Mouse (Mus musculus) stomach, postnatal 0 days (tissue): ENCODE data around the gene Med4. TPM values are rescaled to one million over a fixed set of nuclear protein-coding genes. Genes with fewer than 3 reads are reported as not detected.

ENCODE experiments used
- ATAC-seq: fragments of 200-750 bp; cut with Nextera tagmentation; 2 replicates; pipeline ENCODE4 v1.8.0; 2017; ENCODE audit not compliant: low FRiP score, low TSS enrichment
- DNase-seq: peaks from one replicate; pipeline ENCODE4 v3.0.0-alpha.2; 2016; ENCODE audit warnings: low spot score
- H3K27ac ChIP-seq: fragments of 300-500 bp; sonication (generic); replicated peaks from 2 replicates; pipeline ENCODE4 v1.5.1; 2014; ENCODE audit warnings: mild to moderate bottlenecking, control low read depth
- H3K27me3 ChIP-seq: fragments of 300-500 bp; sonication (generic); 2 replicates; pipeline ENCODE4 v1.6.1; 2014; ENCODE audit warnings: low read length; ENCODE audit not compliant: control insufficient read depth, insufficient read depth
- H3K36me3 ChIP-seq: fragments of 300-500 bp; sonication (generic); 2 replicates; pipeline ENCODE4 v1.6.1; 2014; ENCODE audit warnings: low read length, mixed read lengths; ENCODE audit not compliant: control insufficient read depth, insufficient read depth
- H3K4me1 ChIP-seq: fragments of 300-500 bp; sonication (generic); replicated peaks from 2 replicates; pipeline ENCODE4 v1.6.1; 2014; ENCODE audit warnings: antibody characterized with exemption; ENCODE audit not compliant: control insufficient read depth, insufficient read depth
- H3K4me2 ChIP-seq: fragments of 300-500 bp; sonication (generic); replicated peaks from 2 replicates; pipeline ENCODE4 v1.6.1; 2014; ENCODE audit warnings: low read depth, mild to moderate bottlenecking, control low read depth, moderate library complexity
- H3K4me3 ChIP-seq: fragments of 300-500 bp; sonication (generic); 2 replicates; pipeline ENCODE4 v1.5.1; 2014; ENCODE audit warnings: low read depth, low read length, control low read depth
- H3K9ac ChIP-seq: fragments of 300-500 bp; sonication (generic); 2 replicates; pipeline ENCODE4 v1.6.1; 2014; ENCODE audit warnings: mild to moderate bottlenecking, low read length, control low read depth, mixed read lengths
- H3K9me3 ChIP-seq: fragments of 300-500 bp; sonication (generic); 2 replicates; pipeline ENCODE4 v1.6.1; 2016; ENCODE audit warnings: low read length; ENCODE audit not compliant: control insufficient read depth
- CTCF ChIP-seq: IDR thresholded peaks from 2 replicates; pipeline ENCODE4 v1.5.1; 2016; ENCODE audit warnings: antibody characterized with exemption, low read depth, mild to moderate bottlenecking, moderate library complexity
- EP300 ChIP-seq: optimal IDR thresholded peaks from 2 replicates; pipeline ENCODE3; 2016; ENCODE audit warnings: antibody characterized with exemption
- WGBS: fragments of 180-500 bp; shearing (Covaris S2); extraction: QIAGEN DNeasy Blood & Tissue Kit; methylation state at CpG from one replicate; pipeline ENCODE4 v1.1.7; 2014; 5-methylcytosine and 5-hydroxymethylcytosine counted together
- polyA plus RNA-seq: library from polyadenylated mRNA; unstranded; fragments of >200 nt; fragmentation: Nextera tagmentation; extraction: Ambion mirVana; gene quantifications from 2 replicates; pipeline ENCODE4 v1.2.1, GENCODE M21; 2015

Gene Med4
- polyA plus RNA-seq, 1 experiment from 2014 or later, result 39.4 TPM

- no peaks in the 10 kb centered on the region for H3K27me3 ChIP-seq
- no peak for DNase-seq
These were observed 37.6 kb upstream of the Med4 start for GRCm38 (mm10) chr14:73472205-73472604.

GRCm38 (mm10) chr14:73473670-73474460, 36.0 kb upstream of the Med4 start:
- TF ChIP-seq EP300, result no peak
- Histone ChIP-seq H3K4me1 (no peaks in the 10 kb centered on the region; the same call in 1 of the 2 replicates), H3K4me3 (no peak overlapping the region), H3K36me3 (no peaks in the 10 kb centered on the region), H3K9ac (no peak overlapping the region), H3K4me2 (no peak overlapping the region), H3K9me3 (no peaks in the 10 kb centered on the region), H3K27me3 (no peaks in the 10 kb centered on the region), H3K27ac (no peak overlapping the region)
- ATAC-seq, result peak; percentile 72
- no peak for DNase-seq
- 32% methylated on average over 3 of the region's 3 CpGs for WGBS

More at GRCm38 (mm10) chr14:73472205-73472604, 37.6 kb upstream of the Med4 start:
- Histone ChIP-seq H3K4me3 (no peak overlapping the region), H3K9ac (no peak overlapping the region), H3K27ac (no peak overlapping the region), H3K36me3 (no peaks in the 10 kb centered on the region), H3K4me2 (no peak overlapping the region), H3K9me3 (no peaks in the 10 kb centered on the region), H3K4me1 (no peaks in the 10 kb centered on the region; the same call in 1 of the 2 replicates)
- 59% methylated on average over 7 of the region's 7 CpGs for WGBS
- TF ChIP-seq CTCF (no peak), EP300 (no peak)
- ATAC-seq, result no peak

- 8% methylated on average over 7 of the region's 7 CpGs for WGBS
- Histone ChIP-seq H3K9ac (no peak overlapping the region), H3K4me2 (no peak overlapping the region), H3K36me3 (no peaks in the 10 kb centered on the region), H3K9me3 (no peaks in the 10 kb centered on the region), H3K27me3 (no peaks in the 10 kb centered on the region), H3K4me1 (no peaks in the 10 kb centered on the region; the same call in 1 of the 2 replicates), H3K4me3 (no peak overlapping the region), H3K27ac (no peak overlapping the region)
- ATAC-seq, result peak; percentile 92
- peak; percentile 37 for DNase-seq
- no peak for TF ChIP-seq EP300
- peak; percentile 81 for TF ChIP-seq CTCF
These were observed 35.2 kb upstream of the Med4 start for GRCm38 (mm10) chr14:73474636-73475093.

- Histone ChIP-seq H3K4me3 (no peak overlapping the region), H3K36me3 (no peaks in the 10 kb centered on the region), H3K9me3 (no peaks in the 10 kb centered on the region), H3K27ac (no peak overlapping the region), H3K4me2 (no peak overlapping the region), H3K4me1 (no peaks in the 10 kb centered on the region; the same call in 1 of the 2 replicates), H3K27me3 (no peaks in the 10 kb centered on the region), H3K9ac (no peak overlapping the region)
- WGBS, result 62% methylated on average over 7 of the region's 7 CpGs
- DNase-seq, result no peak
- TF ChIP-seq CTCF (no peak), EP300 (no peak)
- ATAC-seq, result no peak
These were observed 34.3 kb upstream of the Med4 start for GRCm38 (mm10) chr14:73475506-73475905.

- DNase-seq, result no peak
- 76% methylated on average over 8 of the region's 8 CpGs for WGBS
- ATAC-seq, result no peak
These were observed 33.4 kb upstream of the Med4 start for GRCm38 (mm10) chr14:73476361-73476934.

GRCm38 (mm10) chr14:73477077-73477476, 32.7 kb upstream of the Med4 start:
- no peak for ATAC-seq
- Histone ChIP-seq H3K27ac (no peak overlapping the region), H3K9ac (no peak overlapping the region), H3K4me3 (no peak overlapping the region), H3K4me2 (no peak overlapping the region), H3K27me3 (no peaks in the 10 kb centered on the region), H3K9me3 (no peaks in the 10 kb centered on the region), H3K4me1 (no peaks in the 10 kb centered on the region; the same call in 1 of the 2 replicates), H3K36me3 (no peaks in the 10 kb centered on the region)
- TF ChIP-seq EP300 (no peak), CTCF (no peak)
- 87% methylated on average over 10 of the region's 10 CpGs for WGBS
- DNase-seq, result no peak

More at GRCm38 (mm10) chr14:73476361-73476934, 33.4 kb upstream of the Med4 start:
- Histone ChIP-seq H3K9ac (no peak overlapping the region), H3K4me2 (no peak overlapping the region), H3K27me3 (no peaks in the 10 kb centered on the region), H3K27ac (no peak overlapping the region), H3K4me3 (no peak overlapping the region), H3K9me3 (no peaks in the 10 kb centered on the region), H3K36me3 (no peaks in the 10 kb centered on the region), H3K4me1 (no peaks in the 10 kb centered on the region; the same call in 1 of the 2 replicates)
- TF ChIP-seq EP300, result no peak
- no peak for TF ChIP-seq CTCF
